Mouse (Mus musculus) lung, embryonic 15.5 days (tissue): ENCODE data around the gene Adcy5. TPM values are rescaled to one million over a fixed set of nuclear protein-coding genes. Genes with fewer than 3 reads are reported as not detected.

Experiments
- polyA plus RNA-seq: library from polyadenylated mRNA; unstranded; fragments of >200 nt; fragmentation: Nextera tagmentation; extraction: Ambion mirVana; gene quantifications from 2 replicates; pipeline ENCODE4 v1.2.1, GENCODE M21; 2015

Adcy5 gene
- polyA plus RNA-seq, 1 experiment from 2014 or later = 1.5 TPM

Other genes with a start within 250 kb of the Adcy5 start
- gene Hacd2, start 132.4 kb upstream of the Adcy5 start, polyA plus RNA-seq = 89.1 and 98.1 TPM in 2 replicates
- 45.2 and 47.4 TPM in 2 replicates for gene Sec22a, start 209.0 kb downstream of the Adcy5 start, polyA plus RNA-seq